Mouse (Mus musculus) intestine, embryonic 14.5 days (tissue): ENCODE measurements around the gene Tgtp2. TPM values are rescaled to one million over a fixed set of nuclear protein-coding genes. Genes with fewer than 3 reads are reported as not detected.
"Not testable (repeated sequence)": the region's sequence is repeated elsewhere in the genome, so short reads cannot be mapped to it uniquely, and the experiment has no call there.

ENCODE experiments used
- ATAC-seq: fragments of 200-750 bp; cut with Nextera tagmentation; replicated peaks from 2 replicates; pipeline ENCODE4 v1.8.0; 2017; ENCODE audit warnings: low read depth, moderate number of reproducible peaks, moderate TSS enrichment, moderate library complexity; ENCODE audit not compliant: low FRiP score, low TSS enrichment
- DNase-seq: peaks from one replicate; pipeline ENCODE4 v3.0.0-alpha.2; 2018; ENCODE audit warnings: low spot score
- H3K27ac ChIP-seq: fragments of 300-500 bp; sonication (generic); 2 replicates; pipeline ENCODE4 v1.5.1; 2014; ENCODE audit warnings: low read depth, mild to moderate bottlenecking, control low read depth
- H3K27me3 ChIP-seq: fragments of 300-500 bp; sonication (generic); replicated peaks from 2 replicates; pipeline ENCODE4 v1.6.1; 2014; ENCODE audit warnings: low read length, control low read depth; ENCODE audit not compliant: control insufficient read depth, insufficient read depth
- H3K36me3 ChIP-seq: fragments of 300-500 bp; sonication (generic); 2 replicates; pipeline ENCODE4 v1.6.1; 2014; ENCODE audit warnings: low read length, control low read depth; ENCODE audit not compliant: control insufficient read depth, insufficient read depth
- H3K4me1 ChIP-seq: fragments of 300-500 bp; sonication (generic); replicated peaks from 2 replicates; pipeline ENCODE4 v1.6.1; 2014; ENCODE audit warnings: low read length, control low read depth, mixed read lengths; ENCODE audit not compliant: control insufficient read depth, insufficient read depth
- H3K4me2 ChIP-seq: fragments of 300-500 bp; sonication (generic); 2 replicates; pipeline ENCODE4 v1.6.1; 2014; ENCODE audit warnings: low read length
- H3K4me3 ChIP-seq: fragments of 300-500 bp; sonication (generic); 2 replicates; pipeline ENCODE4 v1.5.1; 2014; ENCODE audit warnings: low read depth, low read length, control low read depth, mixed read lengths
- H3K9ac ChIP-seq: fragments of 300-500 bp; sonication (generic); 2 replicates; pipeline ENCODE4 v1.6.1; 2014; ENCODE audit warnings: mild to moderate bottlenecking, low read length
- H3K9me3 ChIP-seq: fragments of 300-500 bp; sonication (generic); 2 replicates; pipeline ENCODE4 v1.6.1; 2016; ENCODE audit warnings: low read length, control low read depth; ENCODE audit not compliant: control insufficient read depth
- WGBS: fragments of 180-500 bp; shearing (Covaris S2); extraction: QIAGEN DNeasy Blood & Tissue Kit; methylation state at CpG from one replicate; pipeline ENCODE4 v1.1.7; 2014; 5-methylcytosine and 5-hydroxymethylcytosine counted together
- polyA plus RNA-seq: library from polyadenylated mRNA; unstranded; fragments of >200 nt; fragmentation: Nextera tagmentation; extraction: Ambion mirVana; gene quantifications from 2 replicates; pipeline ENCODE4 v1.2.1, GENCODE M21; 2014

Tgtp2 gene
- polyA plus RNA-seq, 1 experiment from 2014 or later: 0.27 TPM

DNA sequence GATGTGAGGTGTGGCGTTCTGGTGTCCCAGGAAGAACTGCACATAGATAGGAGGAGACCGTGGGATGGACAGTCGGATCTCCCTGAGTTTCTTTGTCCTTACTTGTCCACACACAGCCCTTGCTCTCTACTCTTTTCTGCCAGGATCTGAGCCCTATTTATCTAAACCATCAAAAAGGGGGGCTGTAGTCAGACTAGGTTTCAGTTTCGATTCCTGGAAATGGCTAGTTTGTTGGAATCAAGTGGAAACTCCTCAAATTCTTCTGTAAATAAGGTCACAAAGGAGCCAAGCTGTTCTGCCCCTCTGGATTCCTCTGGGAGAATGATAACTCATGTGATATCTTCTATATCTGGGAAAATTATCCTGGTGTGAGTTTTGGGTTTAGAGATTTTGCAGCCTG lies 17.4 kb upstream of the Tgtp2 start:
- H3K27me3 ChIP-seq: no peaks in the 10 kb centered on the region
- H3K4me1 ChIP-seq: 0 out of 2 replicates have a peak, but pooled peaks cover 3% of the 10 kb centered on the region
- no peak overlapping the region for H3K9ac ChIP-seq
- WGBS: 73% methylated on average over 4 of the region's 4 CpGs
- H3K9me3 ChIP-seq: no peaks in the 10 kb centered on the region
- H3K36me3 ChIP-seq: no peaks in the 10 kb centered on the region
- DNase-seq: no peak
- no peak for ATAC-seq
- no peak overlapping the region for H3K4me2 ChIP-seq
- no peak overlapping the region for H3K27ac ChIP-seq
- no peak overlapping the region for H3K4me3 ChIP-seq

DNA sequence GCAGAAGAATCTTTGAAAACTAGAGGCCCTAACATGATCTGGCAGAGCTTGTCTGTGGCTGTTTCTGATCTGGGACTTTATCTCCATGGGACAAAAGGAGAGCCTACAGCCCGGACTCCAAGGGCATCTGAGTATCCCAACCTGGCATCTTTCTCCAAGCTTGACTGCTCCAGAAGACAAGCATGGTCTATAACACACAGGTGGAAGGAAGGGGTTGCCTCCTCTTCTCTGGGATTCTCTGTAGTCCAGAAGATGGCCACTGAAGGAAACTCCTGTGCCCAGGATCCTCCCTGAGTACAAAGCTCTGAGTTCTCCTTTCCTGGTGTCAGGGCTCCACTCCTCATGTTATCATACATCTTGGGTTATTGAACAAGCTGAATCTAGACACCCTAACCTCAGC lies 16.6 kb upstream of the Tgtp2 start:
- no peak for ATAC-seq
- Histone ChIP-seq H3K4me1 (0 out of 2 replicates have a peak, but pooled peaks cover 3% of the 10 kb centered on the region), H3K9me3 (no peaks in the 10 kb centered on the region), H3K27me3 (no peaks in the 10 kb centered on the region), H3K9ac (no peak overlapping the region), H3K4me3 (no peak overlapping the region), H3K4me2 (no peak overlapping the region), H3K27ac (no peak overlapping the region), H3K36me3 (no peaks in the 10 kb centered on the region)
- no peak for DNase-seq
- 93% methylated on average over 1 of the region's 1 CpGs for WGBS

DNA sequence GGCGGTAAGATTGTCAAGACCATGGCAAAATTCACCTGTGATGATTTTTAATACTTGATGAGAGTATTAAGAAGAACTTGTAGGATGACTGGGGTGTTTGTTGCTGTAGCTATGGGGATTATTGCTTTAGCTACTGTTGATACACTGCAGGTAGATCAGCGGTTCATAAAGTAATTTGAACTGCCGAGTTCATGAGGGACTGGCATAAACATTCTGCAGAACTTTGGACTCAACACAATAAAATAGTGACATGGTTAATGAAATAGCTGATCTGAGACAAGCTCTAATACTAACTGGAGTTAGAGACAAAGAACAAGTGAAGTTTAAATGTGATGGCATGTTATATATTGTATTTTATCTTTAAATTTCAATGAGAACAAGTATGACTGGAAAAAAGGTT lies 14.7 kb upstream of the Tgtp2 start:
- Histone ChIP-seq H3K36me3 (no peaks in the 10 kb centered on the region), H3K4me2 (no peak overlapping the region), H3K27ac (no peak overlapping the region), H3K4me1 (no peaks in the 10 kb centered on the region), H3K4me3 (no peak overlapping the region), H3K27me3 (no peaks in the 10 kb centered on the region), H3K9me3 (no peaks in the 10 kb centered on the region), H3K9ac (no peak overlapping the region)
- 54% methylated on average over 3 of the region's 3 CpGs for WGBS
- ATAC-seq: no peak
- no peak for DNase-seq

DNA sequence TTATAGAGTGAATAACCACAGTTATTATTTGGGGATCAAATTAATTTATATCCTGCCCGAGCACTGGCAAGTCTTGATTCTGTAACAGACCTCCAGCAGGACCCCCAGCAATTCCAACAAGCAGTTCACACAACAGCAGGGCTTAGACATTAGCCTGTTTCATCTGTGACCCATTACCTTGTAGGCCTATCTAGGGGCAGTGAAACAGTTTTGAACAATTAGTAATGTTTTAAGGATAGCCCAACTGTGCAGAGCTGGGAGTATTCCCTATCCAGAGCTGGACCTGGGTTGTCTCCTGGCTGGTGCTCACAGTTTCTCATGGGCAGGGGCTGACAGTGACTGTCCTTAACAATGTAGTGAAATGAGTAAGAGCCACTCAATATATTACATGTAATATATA lies 13.0 kb upstream of the Tgtp2 start:
- Histone ChIP-seq H3K4me2 (no peak overlapping the region), H3K27ac (no peak overlapping the region), H3K27me3 (no peaks in the 10 kb centered on the region), H3K36me3 (no peaks in the 10 kb centered on the region), H3K9me3 (no peaks in the 10 kb centered on the region), H3K9ac (no peak overlapping the region), H3K4me3 (no peak overlapping the region), H3K4me1 (no peaks in the 10 kb centered on the region)
- DNase-seq (no peak), ATAC-seq (no peak)
- 67% methylated on average over 1 of the region's 1 CpGs for WGBS

DNA sequence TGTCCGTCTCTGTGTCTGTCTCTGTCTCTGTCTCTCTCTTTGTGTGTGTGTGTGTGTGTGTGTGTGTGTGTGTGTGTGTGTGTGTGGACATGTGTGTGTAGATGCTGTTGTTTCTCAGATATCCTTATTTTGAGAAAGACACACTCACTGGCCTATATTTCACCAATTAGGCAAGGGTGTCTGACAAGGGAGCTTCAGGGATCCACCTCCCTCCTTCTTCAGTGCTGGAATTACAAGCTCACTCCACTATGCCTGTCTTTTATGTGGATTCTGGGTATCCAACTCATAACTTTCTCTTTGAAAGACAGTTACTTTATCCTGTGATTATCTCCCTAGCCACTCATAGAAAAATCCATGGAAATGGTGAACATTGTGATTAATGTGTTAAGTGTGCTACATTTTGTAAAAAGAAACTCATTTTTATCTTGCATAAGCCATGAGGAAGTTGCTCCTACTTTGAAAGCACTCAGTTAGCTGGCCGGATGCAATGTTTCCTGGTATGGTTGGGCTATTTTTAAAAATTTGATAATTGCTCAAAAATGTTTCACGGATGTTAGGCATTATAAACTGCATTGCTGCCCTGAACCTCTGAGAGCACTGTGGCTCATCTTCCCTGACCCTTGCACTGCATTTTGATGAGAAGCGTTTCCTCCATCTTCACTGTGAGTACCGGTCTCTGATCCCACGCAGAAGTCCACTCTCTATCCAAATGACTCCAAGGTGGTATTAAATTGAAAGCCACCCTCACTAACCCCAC lies 12.2 kb upstream of the Tgtp2 start, which contains the start of gene Ifi47:
Gene Ifi47, plus strand, starts transcription at position 587 of the 757 bp plus-strand sequence.
- ATAC-seq, H3K36me3 ChIP-seq, H3K4me1 ChIP-seq, H3K9me3 ChIP-seq, H3K4me2 ChIP-seq, H3K27me3 ChIP-seq, H3K27ac ChIP-seq, H3K9ac ChIP-seq, DNase-seq, H3K4me3 ChIP-seq: not testable (repeated sequence)
- WGBS: 67% methylated on average over 6 of the region's 6 CpGs

DNA sequence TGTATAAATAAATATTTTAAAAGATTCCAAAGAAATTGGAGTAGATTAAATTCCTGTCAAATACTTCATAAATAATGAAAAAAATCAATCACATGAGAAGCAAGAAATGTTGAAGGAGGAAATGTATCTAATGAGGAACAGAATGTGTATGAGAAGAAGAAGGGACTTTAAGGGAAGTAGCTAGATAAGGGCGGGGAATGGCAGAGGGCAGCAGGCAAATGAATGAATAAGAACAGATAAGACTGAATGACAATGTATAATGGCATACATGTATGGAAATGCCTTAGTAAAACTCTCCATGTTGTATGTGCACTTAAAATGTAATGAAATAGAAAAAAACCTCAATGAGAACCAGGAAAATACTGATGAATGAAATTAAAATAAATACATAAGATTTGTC lies 4.4 kb upstream of the Tgtp2 start:
- Histone ChIP-seq H3K4me3 (no peak overlapping the region), H3K4me2 (no peak overlapping the region), H3K9ac (no peak overlapping the region), H3K36me3 (no peaks in the 10 kb centered on the region), H3K9me3 (no peaks in the 10 kb centered on the region), H3K27ac (no peak overlapping the region), H3K4me1 (no peaks in the 10 kb centered on the region), H3K27me3 (no peaks in the 10 kb centered on the region)
- 94% methylated on average over 1 of the region's 1 CpGs for WGBS
- DNase-seq: no peak
- ATAC-seq: no peak

DNA sequence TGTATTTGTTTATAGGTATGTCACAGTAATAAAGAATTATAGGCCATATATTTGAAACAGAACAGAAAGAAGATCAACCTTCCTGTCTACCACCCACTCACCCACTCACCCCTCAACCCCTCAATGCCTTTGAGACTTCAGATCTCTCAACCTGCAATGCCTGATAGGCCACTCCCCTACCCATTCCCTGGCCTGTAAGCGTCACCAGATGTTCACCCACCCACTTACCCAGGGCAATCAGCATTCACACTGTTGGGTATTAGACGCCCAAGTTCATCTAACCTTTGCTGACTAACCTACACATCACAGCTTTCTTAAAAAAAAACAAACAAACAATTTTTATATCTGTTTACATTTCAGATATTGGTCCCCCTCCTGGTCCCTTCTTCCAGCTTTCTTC lies 2.1 kb downstream of the Tgtp2 start:
- H3K9me3 ChIP-seq, H3K4me3 ChIP-seq, H3K4me2 ChIP-seq, H3K27ac ChIP-seq, H3K9ac ChIP-seq, H3K27me3 ChIP-seq, DNase-seq, ATAC-seq, H3K4me1 ChIP-seq, H3K36me3 ChIP-seq: not testable (repeated sequence)
- WGBS: 65% methylated on average over 2 of the region's 2 CpGs

DNA sequence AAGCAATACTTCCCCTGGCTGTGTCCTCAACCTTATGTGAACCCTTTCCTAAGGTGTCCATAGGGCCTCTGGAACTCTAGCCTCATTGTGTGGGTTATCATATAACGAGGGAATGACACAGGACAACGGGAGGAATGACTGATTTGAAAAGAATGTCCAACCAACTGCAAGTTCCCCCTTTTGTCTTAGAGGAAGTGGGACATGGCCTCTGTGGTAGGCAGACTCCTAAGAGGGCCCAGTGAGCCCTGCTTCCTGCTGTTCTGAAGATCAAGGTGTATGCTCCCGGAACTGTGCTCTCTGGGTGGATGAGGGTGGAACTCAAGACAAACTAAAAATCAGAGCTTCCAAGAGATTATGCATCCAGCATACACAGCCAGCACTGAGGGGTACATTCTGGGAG lies 3.9 kb downstream of the Tgtp2 start:
- not testable (repeated sequence) for H3K9ac ChIP-seq, H3K4me2 ChIP-seq, DNase-seq, H3K36me3 ChIP-seq, H3K27ac ChIP-seq, H3K9me3 ChIP-seq, H3K4me3 ChIP-seq, H3K4me1 ChIP-seq, ATAC-seq, H3K27me3 ChIP-seq
- WGBS: 66% methylated on average over 2 of the region's 3 CpGs

DNA sequence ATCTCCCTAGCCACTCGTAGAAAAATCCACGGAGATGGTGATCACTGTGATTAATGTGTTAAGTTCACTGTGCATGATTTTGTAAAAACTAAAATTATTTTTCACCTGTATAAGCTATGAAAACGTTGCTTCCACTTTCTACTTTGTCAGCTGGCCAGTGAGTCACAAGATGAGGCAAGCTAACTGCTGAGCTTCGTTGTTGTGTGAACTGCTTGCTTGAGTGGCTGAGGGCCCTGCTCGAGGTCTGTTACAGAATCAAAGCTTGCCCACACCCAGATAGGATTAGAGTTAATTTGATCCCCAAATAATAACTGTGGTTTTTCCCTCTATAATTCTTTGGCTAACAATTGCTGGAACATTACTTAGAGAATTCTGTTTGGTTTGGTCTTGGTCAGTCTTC lies 12.1 kb downstream of the Tgtp2 start:
- not testable (repeated sequence) for H3K9ac ChIP-seq, H3K4me3 ChIP-seq, H3K36me3 ChIP-seq, H3K27me3 ChIP-seq, ATAC-seq, H3K27ac ChIP-seq, H3K9me3 ChIP-seq, DNase-seq, H3K4me1 ChIP-seq, H3K4me2 ChIP-seq
- WGBS: no CpG with 5 or more reads among the region's 5 CpGs
